Mouse (Mus musculus) stomach, embryonic 14.5 days (tissue): Measurements from ENCODE around the gene Usp17lb. TPM values are rescaled to one million over a fixed set of nuclear protein-coding genes. Genes with fewer than 3 reads are reported as not detected.
"Not testable (repeated sequence)": the region's sequence is repeated elsewhere in the genome, so short reads cannot be mapped to it uniquely, and the experiment has no call there.

Experiments
- ATAC-seq: fragments of 200-750 bp; cut with Nextera tagmentation; 2 replicates; pipeline ENCODE4 v1.8.0; 2017; ENCODE audit warnings: low read depth, moderate TSS enrichment; ENCODE audit not compliant: insufficient number of reproducible peaks, insufficient read depth, low FRiP score
- H3K27ac ChIP-seq: fragments of 300-500 bp; sonication (generic); 2 replicates; pipeline ENCODE4 v1.5.1; 2014; ENCODE audit warnings: mild to moderate bottlenecking, low read length, moderate library complexity, mixed read lengths
- H3K27me3 ChIP-seq: fragments of 300-500 bp; sonication (generic); 2 replicates; pipeline ENCODE4 v1.6.1; 2014; ENCODE audit warnings: low read length, control low read depth, mixed read lengths; ENCODE audit not compliant: control insufficient read depth, insufficient read depth
- H3K36me3 ChIP-seq: fragments of 300-500 bp; sonication (generic); 2 replicates; pipeline ENCODE4 v1.6.1; 2014; ENCODE audit warnings: mild to moderate bottlenecking, control low read depth, low read length, moderate library complexity, mixed read lengths; ENCODE audit not compliant: control insufficient read depth, insufficient read depth
- H3K4me1 ChIP-seq: fragments of 300-500 bp; sonication (generic); 2 replicates; pipeline ENCODE4 v1.6.1; 2014; ENCODE audit warnings: low read length, control low read depth, mixed read lengths; ENCODE audit not compliant: control insufficient read depth, insufficient read depth
- H3K4me2 ChIP-seq: fragments of 300-500 bp; sonication (generic); replicated peaks from 2 replicates; pipeline ENCODE4 v1.6.1; 2014; ENCODE audit warnings: low read depth, low read length, control low read depth
- H3K4me3 ChIP-seq: fragments of 300-500 bp; sonication (generic); 2 replicates; pipeline ENCODE4 v1.5.1; 2014; ENCODE audit warnings: low read depth, low read length, control low read depth
- H3K9ac ChIP-seq: fragments of 300-500 bp; sonication (generic); replicated peaks from 2 replicates; pipeline ENCODE4 v1.6.1; 2014; ENCODE audit warnings: low read depth, mild to moderate bottlenecking, control low read depth, low read length, moderate library complexity, mixed read lengths
- H3K9me3 ChIP-seq: fragments of 300-500 bp; sonication (generic); 2 replicates; pipeline ENCODE4 v1.6.1; 2016; ENCODE audit warnings: low read depth, low read length, control low read depth; ENCODE audit not compliant: control insufficient read depth
- WGBS: fragments of 180-500 bp; shearing (Covaris S2); extraction: QIAGEN DNeasy Blood & Tissue Kit; methylation state at CpG from one replicate; pipeline ENCODE4 v1.1.7; 2014; 5-methylcytosine and 5-hydroxymethylcytosine counted together
- polyA plus RNA-seq: library from polyadenylated mRNA; unstranded; fragments of >200 nt; fragmentation: Nextera tagmentation; extraction: Ambion mirVana; gene quantifications from 2 replicates; pipeline ENCODE4 v1.2.1, GENCODE M21; 2014

The Usp17lb gene
- polyA plus RNA-seq: not detected in 2 replicates

DNA sequence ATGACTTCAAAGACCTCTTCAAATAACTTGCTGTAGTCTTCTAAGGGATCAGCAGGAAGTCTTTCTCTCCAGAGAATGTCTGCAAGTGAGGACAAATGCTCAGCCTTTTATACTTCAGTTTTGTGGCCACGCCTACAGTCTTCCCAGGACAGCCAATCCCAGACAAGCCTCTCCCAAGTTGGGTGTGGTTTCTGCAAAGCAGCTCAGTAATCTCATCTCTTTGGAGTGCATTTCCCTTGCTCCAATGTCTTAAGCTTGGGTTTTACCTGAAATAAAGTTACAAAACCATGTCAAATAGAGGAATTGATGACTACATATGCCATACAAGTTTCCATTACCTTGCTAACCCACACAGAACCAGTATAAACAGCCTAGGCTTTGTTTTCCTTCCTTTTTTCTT lies at the start of gene Usp17lb:
Gene Usp17lb, minus strand, starts transcription at position 101 of the 400 bp plus-strand sequence.
- Histone ChIP-seq H3K4me1 (no peaks in the 10 kb centered on the region), H3K27me3 (no peaks in the 10 kb centered on the region), H3K4me2 (no peak within 1 kb of the TSS), H3K4me3 (no peak within 1 kb of the TSS), H3K36me3 (no peaks in the 10 kb centered on the region), H3K9me3 (no peaks in the 10 kb centered on the region), H3K27ac (no peak within 1 kb of the TSS), H3K9ac (no peak within 1 kb of the TSS)
- WGBS: 67% methylated on average over 1 of the region's 1 CpGs
- ATAC-seq: no peak

DNA sequence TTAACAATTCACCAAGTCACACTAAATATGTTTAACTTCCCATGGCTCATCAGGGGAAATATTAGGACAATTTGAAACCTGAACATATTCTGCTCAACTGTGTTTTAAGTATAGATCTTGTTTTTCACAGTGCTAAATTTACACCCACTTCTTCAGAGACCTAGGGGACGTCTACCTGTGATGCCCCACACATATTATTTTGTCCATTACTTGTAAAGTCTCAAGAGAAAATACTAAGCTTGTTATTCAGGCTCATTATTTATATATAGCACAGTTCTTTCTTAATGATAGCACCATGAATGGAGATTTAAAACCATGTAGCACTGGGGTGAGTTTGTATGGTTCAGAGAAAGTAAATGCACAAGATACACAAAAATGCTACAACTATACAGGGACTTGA lies 35.3 kb upstream of the Usp17lb start, which contains the start of gene Olfr665:
Gene Olfr665, plus strand, starts transcription at position 301 of the 400 bp plus-strand sequence.
- 37% methylated on average over 1 of the region's 1 CpGs for WGBS
- Histone ChIP-seq H3K9ac (no peak within 1 kb of the TSS), H3K36me3 (no peaks in the 10 kb centered on the region), H3K27me3 (no peaks in the 10 kb centered on the region), H3K9me3 (no peaks in the 10 kb centered on the region), H3K4me3 (no peak within 1 kb of the TSS), H3K4me1 (no peaks in the 10 kb centered on the region), H3K4me2 (no peak within 1 kb of the TSS), H3K27ac (no peak within 1 kb of the TSS)
- ATAC-seq: no peak

DNA sequence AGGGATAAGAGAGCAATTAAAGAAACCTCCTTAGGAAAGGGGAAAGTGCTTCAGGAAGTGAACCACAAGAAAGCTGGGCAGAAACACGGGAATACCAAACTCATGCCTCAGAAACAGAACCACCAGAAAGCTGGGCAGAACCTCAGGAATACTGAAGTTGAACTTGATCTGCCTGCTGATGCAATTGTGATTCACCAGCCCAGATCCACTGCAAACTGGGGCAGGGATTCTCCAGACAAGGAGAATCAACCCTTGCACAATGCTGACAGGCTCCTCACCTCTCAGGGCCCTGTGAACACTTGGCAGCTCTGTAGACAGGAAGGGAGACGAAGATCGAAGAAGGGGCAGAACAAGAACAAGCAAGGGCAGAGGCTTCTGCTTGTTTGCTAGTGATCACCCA lies 19.0 kb upstream of the Usp17lb start:
- no peak overlapping the region for H3K27ac ChIP-seq
- H3K4me3 ChIP-seq: no peak overlapping the region
- 81% methylated on average over 3 of the region's 3 CpGs for WGBS
- no peaks in the 10 kb centered on the region for H3K4me1 ChIP-seq
- no peak overlapping the region for H3K4me2 ChIP-seq
- no peak overlapping the region for H3K9ac ChIP-seq
- no peaks in the 10 kb centered on the region for H3K36me3 ChIP-seq
- ATAC-seq: no peak
- no peaks in the 10 kb centered on the region for H3K27me3 ChIP-seq
- H3K9me3 ChIP-seq: no peaks in the 10 kb centered on the region

DNA sequence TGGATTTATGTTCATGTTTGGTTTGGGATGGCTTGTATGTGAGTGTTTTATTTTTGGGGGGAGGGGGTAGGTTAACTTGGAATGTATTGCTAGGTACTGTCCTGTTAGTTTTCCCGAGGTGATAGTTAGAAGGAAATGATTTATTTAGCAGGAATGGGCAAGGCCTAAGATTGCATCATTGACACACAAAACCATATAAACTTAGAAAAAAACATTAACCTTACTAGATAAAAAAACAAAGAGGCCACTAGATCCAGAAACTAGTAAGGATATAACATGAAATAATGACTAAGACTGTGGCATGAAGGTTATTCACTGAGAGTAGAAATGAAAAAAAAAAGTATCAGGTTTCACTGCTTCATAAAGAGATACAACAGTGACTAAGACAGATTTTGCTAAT lies 15.3 kb upstream of the Usp17lb start:
- Histone ChIP-seq H3K36me3 (no peaks in the 10 kb centered on the region), H3K4me3 (no peak overlapping the region), H3K27me3 (no peaks in the 10 kb centered on the region), H3K4me1 (no peaks in the 10 kb centered on the region), H3K9ac (no peak overlapping the region), H3K4me2 (no peak overlapping the region), H3K27ac (no peak overlapping the region), H3K9me3 (no peaks in the 10 kb centered on the region)
- no peak for ATAC-seq
- WGBS: 69% methylated on average over 1 of the region's 1 CpGs

GRCm38 (mm10) chr7:104856709-104857108 lies 14.3 kb upstream of the Usp17lb start, which contains the start of gene Usp17la:
Gene Usp17la (plus strand): TSS chr7:104857009.
- 77% methylated on average over 2 of the region's 2 CpGs for WGBS
- ATAC-seq, H3K27ac ChIP-seq: not testable (repeated sequence)

DNA sequence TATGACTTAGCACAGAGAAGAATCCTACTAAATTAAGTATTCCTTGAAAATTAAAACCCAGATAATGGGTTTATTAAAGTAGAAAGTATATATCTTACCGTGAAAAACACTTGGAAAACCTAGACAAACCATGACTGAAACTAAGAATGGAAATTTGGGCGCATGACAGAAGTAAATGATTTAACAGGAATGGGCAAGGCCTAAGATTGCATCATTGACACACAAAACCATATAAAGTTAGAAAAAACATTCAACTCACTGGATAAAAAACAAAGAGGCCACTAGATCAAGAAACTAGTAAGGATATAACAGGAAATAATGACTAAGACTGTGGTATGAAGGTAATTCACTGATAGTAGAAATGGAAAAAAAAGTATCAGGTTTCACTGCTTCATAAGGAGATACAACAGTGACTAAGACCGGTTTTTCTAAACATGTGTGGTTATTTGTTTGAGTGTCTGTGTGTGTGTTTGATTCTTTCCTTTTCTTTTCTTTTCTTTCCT lies 12.9 kb upstream of the Usp17lb start:
- Histone ChIP-seq H3K9me3 (no peaks in the 10 kb centered on the region), H3K4me3 (no peak overlapping the region), H3K4me1 (no peaks in the 10 kb centered on the region), H3K27me3 (no peaks in the 10 kb centered on the region), H3K9ac (no peak overlapping the region), H3K27ac (no peak overlapping the region), H3K36me3 (no peaks in the 10 kb centered on the region), H3K4me2 (no peak overlapping the region)
- no peak for ATAC-seq
- WGBS: 80% methylated on average over 3 of the region's 3 CpGs

More at GRCm38 (mm10) chr7:104856709-104857108, 14.3 kb upstream of the Usp17lb start, which contains the start of gene Usp17la:
- H3K9ac ChIP-seq, H3K4me3 ChIP-seq, H3K36me3 ChIP-seq, H3K4me2 ChIP-seq, H3K27me3 ChIP-seq, H3K4me1 ChIP-seq, H3K9me3 ChIP-seq: not testable (repeated sequence)

DNA sequence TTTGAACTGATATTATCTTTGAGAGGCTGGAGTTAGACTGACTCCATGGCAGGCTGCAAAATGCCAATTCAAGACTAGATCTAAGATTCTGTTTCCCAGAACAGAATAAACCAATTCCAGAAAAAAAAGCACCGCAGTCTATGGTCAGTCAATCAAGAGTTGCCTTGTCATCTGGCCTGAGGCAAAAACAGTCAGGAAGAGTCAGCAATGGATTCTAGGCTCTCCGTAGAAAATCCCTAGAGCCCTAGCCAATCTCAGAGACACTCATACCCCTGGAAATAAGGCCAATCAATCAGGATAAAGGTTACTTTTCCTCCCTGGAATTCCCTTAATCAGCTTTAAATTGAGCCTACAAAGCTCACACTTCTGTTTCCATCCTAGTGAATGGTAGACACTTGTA lies 9.1 kb upstream of the Usp17lb start:
- H3K27ac ChIP-seq, H3K9me3 ChIP-seq, H3K36me3 ChIP-seq, H3K4me1 ChIP-seq, H3K9ac ChIP-seq, ATAC-seq, H3K4me2 ChIP-seq, H3K27me3 ChIP-seq, H3K4me3 ChIP-seq: not testable (repeated sequence)
- 84% methylated on average over 2 of the region's 2 CpGs for WGBS

DNA sequence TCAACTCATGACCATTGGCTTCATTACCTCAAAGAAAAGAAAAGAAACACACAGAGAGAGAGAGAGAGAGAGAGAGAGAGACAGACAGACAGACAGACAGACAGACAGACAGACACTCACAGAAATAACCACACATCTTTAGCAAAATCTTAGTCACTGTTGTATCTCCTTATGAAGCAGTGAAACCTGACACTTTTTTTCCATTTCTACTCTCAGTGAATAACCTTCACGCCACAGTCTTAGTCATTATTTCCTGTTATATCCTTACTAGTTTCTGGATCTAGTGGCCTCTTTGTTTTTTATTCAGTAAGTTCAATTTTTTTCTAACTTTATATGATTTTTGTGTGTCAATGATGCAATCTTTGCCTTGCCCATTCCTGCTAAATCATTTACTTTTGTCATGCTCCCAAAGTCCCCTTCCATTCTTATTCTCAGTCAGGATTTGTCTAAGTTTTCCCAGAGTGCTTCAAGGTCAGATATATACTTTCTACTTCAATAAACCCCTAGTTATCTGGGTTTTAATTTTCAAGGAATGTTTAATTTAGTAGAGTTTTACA lies 1.4 kb upstream of the Usp17lb start:
- Histone ChIP-seq H3K4me1 (no peaks in the 10 kb centered on the region), H3K27me3 (no peaks in the 10 kb centered on the region), H3K36me3 (no peaks in the 10 kb centered on the region), H3K9ac (no peak overlapping the region), H3K27ac (no peak overlapping the region), H3K9me3 (no peaks in the 10 kb centered on the region), H3K4me3 (no peak overlapping the region), H3K4me2 (no peak overlapping the region)
- no peak for ATAC-seq
- WGBS: 60% methylated on average over 1 of the region's 1 CpGs

GRCm38 (mm10) chr7:104810335-104810734 lies 32.1 kb downstream of the Usp17lb start:
- not testable (repeated sequence) for H3K36me3 ChIP-seq

More at GRCm38 (mm10) chr7:104810335-104810734, 32.1 kb downstream of the Usp17lb start:
- H3K9me3 ChIP-seq, H3K9ac ChIP-seq, H3K4me1 ChIP-seq, H3K27ac ChIP-seq, ATAC-seq, H3K4me3 ChIP-seq, H3K4me2 ChIP-seq, H3K27me3 ChIP-seq: not testable (repeated sequence)
- WGBS: 76% methylated on average over 8 of the region's 8 CpGs
